Mouse (Mus musculus) spleen, adult 2 months (tissue): ENCODE measurements around the gene Gm26920. TPM values are rescaled to one million over a fixed set of nuclear protein-coding genes. Genes with fewer than 3 reads are reported as not detected.
"Not testable (repeated sequence)": the region's sequence is repeated elsewhere in the genome, so short reads cannot be mapped to it uniquely, and the experiment has no call there.

Source experiments
- DNase-seq, 2 experiments: peaks; one replicate each; pipeline versions ENCODE4 v3.0.0 to v3.0.0-alpha.2; 2012 to 2021; ENCODE audit warnings: low spot score in 2 of 2, low read depth in 1 of 2
- H3K27ac ChIP-seq: fragments of 200-500 bp; 2 replicates; pipeline ENCODE4 v1.5.1; 2012; ENCODE audit warnings: low read length, inconsistent platforms; ENCODE audit not compliant: insufficient read depth
- H3K27me3 ChIP-seq: fragments of 200-500 bp; 2 replicates; pipeline ENCODE4 v1.6.1; 2012; ENCODE audit warnings: mild to moderate bottlenecking, moderate library complexity, low read length, inconsistent platforms; ENCODE audit not compliant: control insufficient read depth, insufficient read depth
- H3K36me3 ChIP-seq: fragments of 200-500 bp; 2 replicates; pipeline ENCODE4 v1.6.1; 2012; ENCODE audit warnings: mild to moderate bottlenecking, low read length, inconsistent platforms; ENCODE audit not compliant: control insufficient read depth, insufficient read depth
- H3K4me1 ChIP-seq: fragments of 200-500 bp; 2 replicates; pipeline ENCODE4 v1.6.1; 2011; ENCODE audit warnings: inconsistent platforms; ENCODE audit not compliant: control insufficient read depth, insufficient read depth, insufficient read length
- H3K4me3 ChIP-seq: fragments of 200-500 bp; 2 replicates; pipeline ENCODE4 v1.5.1; 2011; ENCODE audit warnings: mild to moderate bottlenecking, inconsistent platforms; ENCODE audit not compliant: insufficient read depth, insufficient read length; ENCODE audit errors: extremely low read depth
- CTCF ChIP-seq: fragments of 200-500 bp; IDR thresholded peaks from 2 replicates; pipeline ENCODE4 v1.5.1; 2011; ENCODE audit warnings: mild to moderate bottlenecking, inconsistent platforms; ENCODE audit not compliant: insufficient read depth, insufficient read length, insufficient replicate concordance; ENCODE audit errors: extremely low read depth
- POLR2A ChIP-seq: fragments of 200-500 bp; IDR thresholded peaks from 2 replicates; pipeline ENCODE4 v1.6.1; 2011; ENCODE audit warnings: low read depth, low read length, inconsistent platforms
- WGBS: fragments of 180-500 bp; shearing (Covaris S2); methylation state at CpG from one replicate; pipeline ENCODE4 v1.1.7; 2018; 5-methylcytosine and 5-hydroxymethylcytosine counted together
- polyA plus RNA-seq: library from polyadenylated mRNA; depleted of rRNA; stranded (reverse); fragments of >200 nt; gene quantifications from 2 replicates; pipeline ENCODE4 v1.2.3, GENCODE M21; 2012; rRNA removed

Gm26920 gene
- 0.16 TPM in 1 of 2 replicates, not detected in the other for polyA plus RNA-seq

DNA sequence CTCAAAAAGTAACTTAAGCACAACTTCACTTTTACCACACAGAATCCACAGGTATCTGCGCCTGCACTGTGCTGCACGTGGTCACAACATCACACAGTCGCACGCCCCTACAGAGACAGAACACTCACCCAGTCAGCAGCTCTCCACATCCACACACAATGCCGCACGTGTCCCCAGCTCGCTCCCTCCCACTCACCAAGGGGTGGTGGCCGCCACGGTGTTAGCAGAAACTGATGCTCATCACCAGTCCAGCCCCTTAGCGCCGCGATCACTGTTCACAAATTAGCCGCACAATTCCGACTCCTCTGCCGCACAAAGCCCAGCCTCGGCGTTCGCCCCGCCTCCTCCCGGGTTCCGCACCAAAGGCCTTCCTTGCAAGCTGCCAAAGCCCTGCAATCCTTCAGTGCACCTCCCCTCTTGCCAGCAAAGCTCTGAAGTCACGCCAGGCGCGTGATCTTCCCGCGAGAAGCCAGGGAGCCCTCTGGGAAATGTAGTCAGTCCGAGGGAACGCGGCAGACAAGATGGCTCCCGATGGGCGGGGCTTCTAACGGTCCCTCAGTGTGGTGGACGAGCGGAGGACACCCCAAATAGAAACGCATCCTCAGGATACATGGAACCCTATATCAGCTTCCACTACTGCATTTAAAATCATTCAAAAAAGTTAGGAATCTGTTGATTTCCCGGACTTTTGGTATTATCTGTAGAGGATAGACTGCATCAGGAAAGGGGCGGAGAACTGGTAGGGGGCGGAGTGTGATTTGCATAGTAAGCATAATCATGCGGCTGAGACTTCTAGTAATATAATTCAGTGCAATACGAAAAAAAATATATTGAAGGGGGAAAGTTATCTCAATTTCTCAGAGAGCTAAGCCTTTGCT, at the start of gene Gm26920, which contains the start of gene Zfp566:
Gm26920 (minus strand) TSS at position 319 of the 878 bp plus-strand sequence.
Zfp566 (minus strand) TSS at position 436 of the 878 bp plus-strand sequence.
- Histone ChIP-seq H3K4me1 (peaks cover 2% of the 10 kb centered on the region; the same call in 1 of the 2 replicates), H3K27me3 (no peaks in the 10 kb centered on the region), H3K36me3 (peaks cover 2% of the 10 kb centered on the region), H3K4me3 (peak within 1 kb of the TSS; percentile 82), H3K27ac (peak within 1 kb of the TSS; percentile 49)
- no peak for TF ChIP-seq CTCF
- no peak for TF ChIP-seq POLR2A
- peak; percentile 94 to 97 for DNase-seq
- WGBS = under 1% methylated on average over 40 of the region's 40 CpGs

DNA sequence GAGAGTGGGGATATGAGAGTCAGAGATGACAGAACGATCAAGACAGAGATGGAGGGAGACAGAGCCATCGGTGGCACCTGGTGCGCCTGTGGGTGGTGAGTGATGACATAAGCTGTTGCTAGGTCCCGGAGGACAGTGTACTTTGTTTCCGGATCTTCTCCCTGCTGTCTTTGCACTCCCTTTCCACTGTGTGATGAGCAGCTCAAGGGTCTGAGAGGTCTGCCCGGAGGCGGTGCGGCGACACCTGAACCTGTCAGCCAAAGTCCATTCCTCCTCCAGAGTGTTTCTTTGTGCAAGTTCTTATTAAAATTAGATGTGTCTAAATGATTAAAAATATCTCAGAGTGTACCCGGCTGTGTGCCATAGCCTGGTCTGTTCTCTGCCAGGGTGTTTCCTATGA, 46.6 kb upstream of the Gm26920 start:
- Histone ChIP-seq H3K4me3 (no peak overlapping the region), H3K4me1 (no peaks in the 10 kb centered on the region), H3K27me3 (no peaks in the 10 kb centered on the region), H3K27ac (no peak overlapping the region), H3K36me3 (peaks cover 12% of the 10 kb centered on the region)
- WGBS = 94% methylated on average over 10 of the region's 10 CpGs
- TF ChIP-seq POLR2A (no peak), CTCF (no peak)
- DNase-seq = no peak

DNA sequence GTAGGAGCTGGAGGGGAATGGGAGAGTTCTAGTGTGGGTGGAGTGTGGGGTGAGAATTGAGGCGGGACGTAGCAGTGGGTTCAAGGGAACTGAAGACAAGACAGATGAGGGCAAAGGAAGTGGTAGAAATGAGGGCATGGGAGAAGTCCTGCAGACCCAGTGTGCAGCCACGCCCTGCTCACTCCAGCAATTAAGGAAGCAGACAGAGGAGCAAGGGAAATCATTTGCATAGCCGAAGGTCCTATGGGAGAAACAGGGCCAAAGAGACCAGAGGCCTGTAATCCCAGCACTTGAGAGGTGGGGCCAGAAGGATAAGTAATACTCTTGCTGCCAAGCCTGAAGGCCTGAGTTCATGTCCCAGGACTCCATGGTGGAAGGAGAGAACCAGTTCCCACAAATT, 42.2 kb upstream of the Gm26920 start:
- 81% methylated on average over 4 of the region's 4 CpGs for WGBS
- H3K27me3 ChIP-seq = no peaks in the 10 kb centered on the region
- H3K4me1 ChIP-seq = no peaks in the 10 kb centered on the region
- TF ChIP-seq POLR2A (no peak), CTCF (no peak)
- DNase-seq = no peak
- H3K27ac ChIP-seq = no peak overlapping the region
- no peak overlapping the region for H3K4me3 ChIP-seq
- H3K36me3 ChIP-seq = peaks cover 19% of the 10 kb centered on the region

DNA sequence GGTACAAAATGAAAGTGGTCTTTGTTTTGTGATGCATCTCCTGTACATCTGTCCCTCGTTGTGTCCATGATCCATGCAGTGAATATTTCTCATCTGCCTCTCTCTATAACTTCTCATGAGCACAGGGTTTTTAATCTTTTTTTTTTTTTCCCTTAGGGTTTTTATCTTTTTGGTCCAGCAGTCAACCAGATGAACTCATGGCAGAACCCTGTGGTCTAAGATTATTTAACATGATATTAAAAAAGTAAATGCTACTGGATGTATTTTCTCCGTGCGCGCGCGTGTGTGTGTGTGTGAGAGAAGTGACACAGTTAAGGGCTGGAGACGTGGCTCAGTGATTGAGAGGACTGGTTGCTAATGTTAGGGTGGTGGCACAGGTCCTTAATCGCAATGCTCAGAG, 39.7 kb upstream of the Gm26920 start:
- DNase-seq = no peak
- TF ChIP-seq POLR2A = no peak
- TF ChIP-seq CTCF = no peak
- Histone ChIP-seq H3K4me3 (no peak overlapping the region), H3K36me3 (peaks cover 19% of the 10 kb centered on the region), H3K4me1 (no peaks in the 10 kb centered on the region), H3K27ac (no peak overlapping the region), H3K27me3 (no peaks in the 10 kb centered on the region)
- WGBS = 92% methylated on average over 8 of the region's 8 CpGs

- H3K27me3 ChIP-seq = no peaks in the 10 kb centered on the region
- under 1% methylated on average over 15 of the region's 15 CpGs for WGBS
- H3K36me3 ChIP-seq = no peaks in the 10 kb centered on the region
- no peaks in the 10 kb centered on the region for H3K4me1 ChIP-seq
- no peak for TF ChIP-seq CTCF
- no peak for TF ChIP-seq POLR2A
- H3K27ac ChIP-seq = peak overlapping the region; percentile 19; the same call in 1 of the 2 replicates
- no peak for DNase-seq
- H3K4me3 ChIP-seq = peak overlapping the region; percentile 77
These were observed 31.9 kb upstream of the Gm26920 start for GRCm38 (mm10) chr7:30122188-30122530.

GRCm38 (mm10) chr7:30121308-30122187, 31.3 kb upstream of the Gm26920 start, which contains the start of gene Zfp382:
Zfp382 (plus strand) TSS chr7:30121942.
- Histone ChIP-seq H3K4me3 (peak within 1 kb of the TSS; percentile 77), H3K36me3 (no peaks in the 10 kb centered on the region), H3K27me3 (no peaks in the 10 kb centered on the region), H3K27ac (peak within 1 kb of the TSS; percentile 53; the same call in 1 of the 2 replicates), H3K4me1 (no peaks in the 10 kb centered on the region)
- TF ChIP-seq POLR2A (peak; percentile 24; the same call in 1 of the 2 replicates), CTCF (no peak)
- peak; percentile 70 to 90 for DNase-seq
- WGBS = under 1% methylated on average over 61 of the region's 61 CpGs

- not testable (repeated sequence) for H3K4me3 ChIP-seq, H3K27ac ChIP-seq, H3K4me1 ChIP-seq, H3K36me3 ChIP-seq, H3K27me3 ChIP-seq, DNase-seq
- 96% methylated on average over 12 of the region's 12 CpGs for WGBS
These were observed 27.7 kb upstream of the Gm26920 start for GRCm38 (mm10) chr7:30117935-30118334.
